Mouse (Mus musculus) c-Kit-positive CD71-positive TER-119-positive erythroid progenitor cells, embryonic 14.5 days (primary cell): ENCODE measurements around the gene Wdr35.
A peak's percentile ranks its signal among the peaks of the same experiment; 100 is the strongest.
"Not testable (repeated sequence)": the region's sequence is repeated elsewhere in the genome, so short reads cannot be mapped to it uniquely, and the experiment has no call there.

Experiments used
- DNase-seq: peaks from one replicate; pipeline ENCODE4 v3.0.0-alpha.2; 2013; ENCODE audit warnings: low spot score

The Wdr35 gene

GRCm38 (mm10) chr12:8973820-8974465 lies at the start of gene Wdr35:
TSS of gene Wdr35 (plus strand) at chr12:8973892.
- DNase-seq, result peak; percentile 63

GRCm38 (mm10) chr12:8927652-8928051 lies 46.0 kb upstream of the Wdr35 start:
- no peak for DNase-seq

GRCm38 (mm10) chr12:8928766-8929165 lies 44.9 kb upstream of the Wdr35 start:
- DNase-seq, result no peak

- DNase-seq, result peak; percentile 34
Observed at GRCm38 (mm10) chr12:8931083-8931482, 42.6 kb upstream of the Wdr35 start.

- DNase-seq, result no peak
Observed at GRCm38 (mm10) chr12:8935349-8935748, 38.3 kb upstream of the Wdr35 start.

- DNase-seq, result not testable (repeated sequence)
Observed at GRCm38 (mm10) chr12:8936210-8936609, 37.5 kb upstream of the Wdr35 start.

- DNase-seq, result no peak
Observed at GRCm38 (mm10) chr12:8939490-8939889, 34.2 kb upstream of the Wdr35 start.

GRCm38 (mm10) chr12:8940011-8941005 lies 33.4 kb upstream of the Wdr35 start:
- DNase-seq, result no peak

- DNase-seq, result no peak
Observed at GRCm38 (mm10) chr12:8941131-8941615, 32.5 kb upstream of the Wdr35 start.

- DNase-seq, result no peak
Observed at GRCm38 (mm10) chr12:8941699-8942392, 31.8 kb upstream of the Wdr35 start.

GRCm38 (mm10) chr12:8947163-8947562 lies 26.5 kb upstream of the Wdr35 start:
- no peak for DNase-seq

- peak; percentile 27 for DNase-seq
Observed at GRCm38 (mm10) chr12:8947714-8948464, 25.8 kb upstream of the Wdr35 start, which contains the start of gene Matn3. TSS of gene Matn3 (plus strand) at chr12:8947929.

- no peak for DNase-seq
Observed at GRCm38 (mm10) chr12:8953136-8953535, 20.6 kb upstream of the Wdr35 start.

- no peak for DNase-seq
Observed at GRCm38 (mm10) chr12:8954161-8954561, 19.5 kb upstream of the Wdr35 start.

- no peak for DNase-seq
Observed at GRCm38 (mm10) chr12:8961607-8962316, 11.9 kb upstream of the Wdr35 start.

- DNase-seq, result no peak
Observed at GRCm38 (mm10) chr12:8969828-8970227, 3.9 kb upstream of the Wdr35 start.

GRCm38 (mm10) chr12:8975076-8975475 lies 1.4 kb downstream of the Wdr35 start:
- DNase-seq, result no peak

- no peak for DNase-seq
Observed at GRCm38 (mm10) chr12:8993231-8993630, 19.5 kb downstream of the Wdr35 start.

- DNase-seq, result no peak
Observed at GRCm38 (mm10) chr12:8998318-8998717, 24.6 kb downstream of the Wdr35 start.

- DNase-seq, result peak; percentile 48
Observed at GRCm38 (mm10) chr12:9002038-9002648, 28.5 kb downstream of the Wdr35 start.
